ENCODE assay signal across 8 mouse cellular contexts in the genomic region with DNA sequence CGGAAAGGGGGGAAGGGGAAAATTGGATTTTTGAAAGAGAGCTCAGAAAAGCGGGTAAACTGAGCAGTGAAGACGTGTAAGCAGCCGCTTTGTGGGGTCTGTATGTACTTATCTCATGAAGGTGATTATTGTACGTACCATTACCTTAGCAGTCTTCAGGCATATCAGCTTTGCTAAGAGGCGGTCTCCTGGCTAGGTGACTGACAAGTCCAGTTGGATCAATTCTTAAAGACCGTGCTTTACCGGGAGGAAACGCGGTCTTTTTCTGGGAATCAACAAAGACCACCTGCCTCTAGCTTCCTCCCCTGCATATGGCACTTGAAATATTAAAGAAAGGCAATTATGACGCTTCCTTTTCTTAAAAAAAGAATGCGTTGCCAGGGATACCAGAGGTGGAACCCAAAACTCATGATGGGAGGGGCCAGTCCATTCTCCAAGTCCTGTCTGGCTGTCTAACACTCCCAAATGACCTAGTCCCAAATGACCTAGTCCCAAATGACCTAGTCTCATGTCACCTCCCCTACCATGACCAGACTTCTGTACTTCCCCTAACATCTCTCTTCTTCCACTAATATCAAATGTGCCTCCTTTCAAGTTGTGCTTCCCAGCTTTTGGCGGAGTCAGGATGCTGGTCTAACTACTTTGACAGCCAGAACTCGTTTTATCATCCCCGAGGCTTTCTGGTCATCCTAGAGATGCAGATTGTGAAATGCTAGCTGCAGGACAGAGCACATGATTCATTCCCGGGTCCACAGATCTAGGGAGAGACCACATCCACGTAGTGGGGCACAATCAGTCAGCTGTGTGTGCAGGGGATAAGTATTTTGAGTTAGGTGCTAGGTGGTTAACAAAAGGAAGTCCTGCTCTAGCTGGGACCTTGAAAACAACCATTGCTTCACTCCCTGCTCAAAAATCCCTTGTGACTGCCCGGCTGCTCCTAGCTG. TPM values are rescaled to one million over a fixed set of nuclear protein-coding genes. Genes with fewer than 3 reads are reported as not detected.
A peak's percentile ranks its signal among the peaks of the same experiment; 100 is the strongest.
DNase-seq lines count a peak whose midpoint lies in the region; ATAC-seq and TF ChIP-seq lines count a peak whose summit lies in the region.

No protein-coding gene starts in this region.

- TF ChIP-seq CTCF in cerebellum, adult 2 months (IDR thresholded peaks at IDR 0.05; ENCODE audit: borderline replicate concordance, insufficient read depth, low read depth, low read length) = no peak
- no peak for TF ChIP-seq CTCF in thymus, adult 2 months (IDR thresholded peaks at IDR 0.05; ENCODE audit: borderline replicate concordance, control insufficient read depth, extremely low read depth, insufficient read depth, low read length, poor library complexity)

- H3K4me2 ChIP-seq in limb, embryonic 15.5 days = peak overlapping the region; percentile 85

- peaks cover 13% of the 10 kb centered on the region for H3K4me1 ChIP-seq in cerebellum, adult 2 months (ENCODE audit: control insufficient read depth, insufficient read depth, low read length)
- peaks cover 15% of the 10 kb centered on the region for H3K4me1 ChIP-seq in thymus, adult 2 months (replicated peaks; ENCODE audit: control insufficient read depth, insufficient read depth, low read length)
- peaks cover 37% of the 10 kb centered on the region for H3K4me1 ChIP-seq in limb, embryonic 15.5 days

- H3K36me3 ChIP-seq in thymus, adult 2 months (ENCODE audit: control insufficient read depth, insufficient read depth, low read length) = no peaks in the 10 kb centered on the region
- H3K36me3 ChIP-seq in limb, embryonic 15.5 days = no peaks in the 10 kb centered on the region

- peak in 1 of 2 experiments; percentile 27 for DNase-seq in cerebellum, adult 2 months
- DNase-seq in cerebellum, adult 8-10 months = no peak
- no peak for DNase-seq in thymus, adult 2 months
- no peak for DNase-seq in thymus, postnatal 14 days
- DNase-seq in urinary bladder, adult 18-20 months (ENCODE audit: low spot score in 2 of 2) = no peak
- no peak for DNase-seq in embryo, embryonic 10.5 days (ENCODE audit: low spot score)

- peak overlapping the region; percentile 70 for H3K4me3 ChIP-seq in cerebellum, adult 2 months (replicated peaks; ENCODE audit: insufficient read depth, low read depth, low read length)
- peak overlapping the region; percentile 74; the same call in 1 of the 2 replicates for H3K4me3 ChIP-seq in thymus, adult 2 months (ENCODE audit: control insufficient read depth, insufficient read depth, low read length)
- peak overlapping the region; percentile 66 for H3K4me3 ChIP-seq in limb, embryonic 15.5 days

- WGBS in cerebellum, adult 2 months = 20% methylated on average over 18 of the region's 18 CpGs
- WGBS in thymus, adult 2 months = 28% methylated on average over 18 of the region's 18 CpGs
- WGBS in limb, embryonic 15.5 days = 34% methylated on average over 18 of the region's 18 CpGs

- peak overlapping the region; percentile 21; the same call in 1 of the 2 replicates for H3K27ac ChIP-seq in cerebellum, adult 2 months (ENCODE audit: insufficient read depth, low read length)
- no peak overlapping the region for H3K27ac ChIP-seq in thymus, adult 2 months (ENCODE audit: control insufficient read depth, insufficient read depth, low read length)
- H3K27ac ChIP-seq in limb, embryonic 15.5 days = no peak overlapping the region

- no peak for ATAC-seq in limb, embryonic 15.5 days (ENCODE audit: insufficient number of reproducible peaks, low FRiP score, low TSS enrichment, low read depth)
- ATAC-seq in megakaryocyte, adult 5-6 weeks (ENCODE audit: poor library complexity, severe bottlenecking) = no peak

- no peaks in the 10 kb centered on the region for H3K9me3 ChIP-seq in limb, embryonic 15.5 days

- no peaks in the 10 kb centered on the region for H3K27me3 ChIP-seq in cerebellum, adult 2 months (ENCODE audit: control insufficient read depth, insufficient read depth, low read length)
- no peaks in the 10 kb centered on the region; the same call in 1 of the 2 replicates for H3K27me3 ChIP-seq in thymus, adult 2 months (ENCODE audit: control insufficient read depth, insufficient read depth, low read length)
- H3K27me3 ChIP-seq in limb, embryonic 15.5 days = peaks cover 40% of the 10 kb centered on the region

- no peak overlapping the region for H3K9ac ChIP-seq in limb, embryonic 15.5 days

- TF ChIP-seq POLR2A in cerebellum, adult 2 months (IDR thresholded peaks at IDR 0.05; ENCODE audit: borderline replicate concordance, insufficient read depth, low read length) = no peak
- no peak for TF ChIP-seq POLR2A in thymus, adult 2 months (IDR thresholded peaks at IDR 0.05; ENCODE audit: control insufficient read depth, extremely low read depth, insufficient read depth, low read length, poor library complexity)

RNA-seq across cellular contexts. Expression of gene Abhd6, which starts 1.3 kb away (rescaled TPM):
- polyA plus RNA-seq in cerebellum, adult 2 months (2012; rRNA removed) = 56.0 and 59.1 TPM in 2 replicates
- polyA plus RNA-seq in thymus, adult 2 months (2012; rRNA removed) = 15.6 and 18.1 TPM in 2 replicates
- 33.7 and 34.7 TPM in 2 replicates for polyA plus RNA-seq in limb, embryonic 15.5 days (2015; fragmentation: Nextera tagmentation; extraction: Ambion mirVana)
- total RNA-seq in megakaryocyte, adult 5-6 weeks (2015) = 0.80 and 1.5 TPM in 2 replicates
- 0.66 TPM in 1 of 2 replicates, not detected in the other for total RNA-seq in megakaryocyte, adult 5-6 weeks (2017)

RNA-seq across cellular contexts. Expression of gene Dnase1l3, which starts 9.6 kb away (rescaled TPM):
- polyA plus RNA-seq in cerebellum, adult 2 months (2012; rRNA removed) = 0.02 TPM in 1 of 2 replicates, not detected in the other
- polyA plus RNA-seq in thymus, adult 2 months (2012; rRNA removed) = 22.0 and 27.8 TPM in 2 replicates
- polyA plus RNA-seq in limb, embryonic 15.5 days (2015; fragmentation: Nextera tagmentation; extraction: Ambion mirVana) = 6.7 and 7.0 TPM in 2 replicates
- 0.02 and 0.07 TPM in 2 replicates for total RNA-seq in megakaryocyte, adult 5-6 weeks (2015)
- not detected in 2 replicates for total RNA-seq in megakaryocyte, adult 5-6 weeks (2017)

RNA-seq across cellular contexts. Expression of gene Gm45521, which starts 46.9 kb away (rescaled TPM):
- polyA plus RNA-seq in cerebellum, adult 2 months (2012; rRNA removed) = not detected in 2 replicates
- polyA plus RNA-seq in thymus, adult 2 months (2012; rRNA removed) = not detected in 2 replicates
- polyA plus RNA-seq in limb, embryonic 15.5 days (2015; fragmentation: Nextera tagmentation; extraction: Ambion mirVana) = not detected in 2 replicates
- total RNA-seq in megakaryocyte, adult 5-6 weeks (2015) = not detected in 2 replicates
- total RNA-seq in megakaryocyte, adult 5-6 weeks (2017) = not detected in 2 replicates
